Mouse (Mus musculus) neural tube, embryonic 12.5 days (tissue): ENCODE results near the gene Pfkm. TPM values are rescaled to one million over a fixed set of nuclear protein-coding genes. Genes with fewer than 3 reads are reported as not detected.
A peak's percentile ranks its signal among the peaks of the same experiment; 100 is the strongest.

ENCODE experiments used
- ATAC-seq: fragments of 200-750 bp; cut with Nextera tagmentation; 2 replicates; pipeline ENCODE4 v1.8.0; 2017; ENCODE audit warnings: low read depth, mild to moderate bottlenecking, moderate TSS enrichment, moderate library complexity; ENCODE audit not compliant: low FRiP score
- H3K27ac ChIP-seq: fragments of 300-500 bp; sonication (generic); 2 replicates; pipeline ENCODE4 v1.5.1; 2016
- H3K27me3 ChIP-seq: fragments of 300-500 bp; sonication (generic); replicated peaks from 2 replicates; pipeline ENCODE4 v1.6.1; 2016; ENCODE audit warnings: mild to moderate bottlenecking
- H3K36me3 ChIP-seq: fragments of 300-500 bp; sonication (generic); 2 replicates; pipeline ENCODE4 v1.6.1; 2016; ENCODE audit warnings: mild to moderate bottlenecking
- H3K4me1 ChIP-seq: fragments of 300-500 bp; sonication (generic); 2 replicates; pipeline ENCODE4 v1.6.1; 2016
- H3K4me2 ChIP-seq: fragments of 300-500 bp; sonication (generic); replicated peaks from 2 replicates; pipeline ENCODE4 v1.6.1; 2016; ENCODE audit warnings: mild to moderate bottlenecking
- H3K4me3 ChIP-seq: fragments of 300-500 bp; sonication (generic); 2 replicates; pipeline ENCODE4 v1.5.1; 2016
- H3K9ac ChIP-seq: fragments of 300-500 bp; sonication (generic); 2 replicates; pipeline ENCODE4 v1.6.1; 2016; ENCODE audit warnings: mild to moderate bottlenecking
- H3K9me3 ChIP-seq: fragments of 300-500 bp; sonication (generic); 2 replicates; pipeline ENCODE4 v1.6.1; 2016; ENCODE audit warnings: mild to moderate bottlenecking
- WGBS: fragments of 180-500 bp; shearing (Covaris S2); methylation state at CpG from one replicate; pipeline ENCODE4 v1.1.7; 2016; 5-methylcytosine and 5-hydroxymethylcytosine counted together
- polyA plus RNA-seq: library from polyadenylated mRNA; unstranded; fragments of >200 nt; fragmentation: Nextera tagmentation; extraction: Ambion mirVana; gene quantifications from 2 replicates; pipeline ENCODE4 v1.2.1, GENCODE M21; 2016

Pfkm gene
- polyA plus RNA-seq, 1 experiment from 2014 or later: 50.4 TPM

DNA sequence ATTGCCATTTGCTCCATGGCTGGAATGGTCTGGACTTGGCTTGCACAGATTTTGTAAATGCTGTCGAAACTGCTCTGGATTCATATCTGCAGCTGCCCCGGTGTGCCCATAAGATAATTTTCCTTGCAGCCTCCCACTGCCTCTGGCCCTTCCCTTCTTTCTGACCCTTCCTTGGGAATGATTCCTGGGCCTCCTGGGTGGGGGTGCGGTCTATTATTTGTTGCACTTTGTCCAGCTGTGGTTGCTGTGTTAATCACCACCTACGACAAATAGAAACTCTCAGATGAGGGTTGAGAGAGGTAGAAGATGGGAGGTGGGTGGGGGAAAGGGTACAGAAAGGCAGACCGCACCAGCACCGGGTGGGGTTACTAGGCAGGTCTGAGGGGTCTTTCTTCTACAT is 14.8 kb downstream of the Pfkm start:
- no peaks in the 10 kb centered on the region for H3K27me3 ChIP-seq
- no peak overlapping the region for H3K4me2 ChIP-seq
- no peak overlapping the region for H3K27ac ChIP-seq
- no peak for ATAC-seq
- H3K9ac ChIP-seq: no peak overlapping the region
- H3K9me3 ChIP-seq: no peaks in the 10 kb centered on the region
- peaks cover 10% of the 10 kb centered on the region; the same call in 1 of the 2 replicates for H3K4me1 ChIP-seq
- H3K4me3 ChIP-seq: no peak overlapping the region
- peaks cover 5% of the 10 kb centered on the region; the same call in 1 of the 2 replicates for H3K36me3 ChIP-seq
- WGBS: 86% methylated on average over 6 of the region's 6 CpGs

DNA sequence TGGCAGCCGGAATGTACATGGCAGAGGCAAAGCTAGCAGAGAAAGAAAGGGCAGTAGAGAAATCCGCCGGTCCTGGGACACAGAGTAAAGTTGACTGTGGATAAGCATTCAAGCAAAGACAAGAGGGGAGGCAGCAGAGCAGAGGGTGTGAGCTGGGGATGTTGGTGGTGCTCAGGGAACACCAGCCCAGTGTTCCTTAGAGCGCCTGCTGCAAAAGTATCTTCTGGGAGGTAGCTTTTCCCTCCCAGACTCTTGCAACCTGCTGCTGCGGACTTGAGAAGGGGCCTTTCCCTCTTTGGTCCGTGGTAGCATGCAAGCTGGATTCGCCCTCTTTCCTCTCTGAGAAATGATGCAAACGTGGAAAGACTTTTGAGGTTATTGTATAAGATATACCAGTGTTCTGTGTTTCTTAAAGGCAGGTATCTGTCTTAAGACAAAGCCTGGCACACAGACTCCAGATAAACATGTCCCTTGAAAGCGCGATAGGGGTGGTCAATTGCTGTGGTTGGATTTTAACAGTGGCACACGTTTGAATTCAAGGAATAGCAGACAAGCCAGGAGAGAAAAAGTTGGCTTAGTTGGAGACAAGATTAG is 15.4 kb downstream of the Pfkm start:
- no peak for ATAC-seq
- WGBS: 47% methylated on average over 11 of the region's 11 CpGs
- Histone ChIP-seq H3K9me3 (no peaks in the 10 kb centered on the region), H3K36me3 (peaks cover 11% of the 10 kb centered on the region; the same call in 1 of the 2 replicates), H3K4me3 (peak overlapping the region; percentile 54), H3K4me2 (peak overlapping the region; percentile 61), H3K9ac (peak overlapping the region; percentile 74), H3K4me1 (peaks cover 10% of the 10 kb centered on the region; the same call in 1 of the 2 replicates), H3K27me3 (no peaks in the 10 kb centered on the region), H3K27ac (no peak overlapping the region)

DNA sequence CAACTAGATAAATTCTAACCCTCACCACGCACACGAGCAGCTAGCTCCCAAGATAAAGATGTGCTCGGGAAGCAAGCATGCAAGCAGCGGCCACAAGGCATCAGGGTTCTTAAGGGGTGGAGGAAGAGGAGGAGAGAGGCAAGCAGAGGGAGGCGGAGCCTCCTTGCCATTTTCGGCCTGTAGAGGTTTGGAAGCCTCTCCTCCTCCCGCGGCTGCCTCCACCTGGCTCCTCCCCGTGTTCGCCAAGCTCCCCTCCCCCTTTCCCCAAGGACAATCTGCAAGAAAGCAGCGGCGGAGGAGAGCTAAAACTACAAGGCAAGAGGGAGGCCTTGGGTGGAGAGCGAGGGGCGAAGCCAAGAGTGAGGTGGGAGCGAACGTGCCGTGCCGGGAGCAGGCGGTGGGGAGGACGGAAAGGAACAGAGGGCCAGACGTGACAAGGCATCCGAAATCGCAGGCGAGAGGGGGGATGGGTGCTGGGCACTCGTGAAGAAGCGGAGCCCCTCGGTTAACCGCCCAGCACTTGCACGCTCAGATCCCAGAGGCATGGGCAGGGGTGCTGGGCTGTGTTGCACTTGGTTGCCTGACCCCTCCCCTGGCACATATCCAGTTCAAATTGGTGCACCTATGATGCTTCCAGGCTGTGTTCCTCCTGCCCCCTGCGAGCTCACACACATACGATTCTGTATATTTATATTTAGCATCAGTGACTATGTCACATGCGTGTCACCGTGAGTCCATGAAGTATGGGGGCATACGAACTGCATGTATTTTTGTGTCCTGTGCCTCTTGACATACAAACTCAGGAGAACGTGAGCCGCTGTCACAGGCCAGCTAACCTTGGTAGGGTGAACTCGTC is 16.1 kb downstream of the Pfkm start:
- peak overlapping the region; percentile 54 for H3K4me3 ChIP-seq
- H3K27me3 ChIP-seq: no peaks in the 10 kb centered on the region
- H3K36me3 ChIP-seq: peaks cover 11% of the 10 kb centered on the region; the same call in 1 of the 2 replicates
- H3K4me2 ChIP-seq: peak overlapping the region; percentile 61
- 4% methylated on average over 37 of the region's 37 CpGs for WGBS
- H3K9me3 ChIP-seq: no peaks in the 10 kb centered on the region
- peak overlapping the region; percentile 23; the same call in 1 of the 2 replicates for H3K27ac ChIP-seq
- H3K9ac ChIP-seq: peak overlapping the region; percentile 74
- ATAC-seq: peak; percentile 90
- H3K4me1 ChIP-seq: peaks cover 10% of the 10 kb centered on the region; the same call in 1 of the 2 replicates

GRCm38 (mm10) chr15:98111791-98112190 is 19.4 kb downstream of the Pfkm start:
- peaks cover 22% of the 10 kb centered on the region for H3K36me3 ChIP-seq
- ATAC-seq: no peak
- 84% methylated on average over 5 of the region's 5 CpGs for WGBS
- no peak overlapping the region for H3K27ac ChIP-seq
- H3K4me1 ChIP-seq: peaks cover 10% of the 10 kb centered on the region; the same call in 1 of the 2 replicates
- H3K4me2 ChIP-seq: no peak overlapping the region
- no peaks in the 10 kb centered on the region for H3K9me3 ChIP-seq
- no peaks in the 10 kb centered on the region for H3K27me3 ChIP-seq
- H3K9ac ChIP-seq: no peak overlapping the region
- H3K4me3 ChIP-seq: no peak overlapping the region

- Histone ChIP-seq H3K4me2 (no peak overlapping the region), H3K36me3 (peaks cover 33% of the 10 kb centered on the region), H3K27me3 (no peaks in the 10 kb centered on the region), H3K4me3 (no peak overlapping the region), H3K4me1 (no peaks in the 10 kb centered on the region), H3K27ac (no peak overlapping the region), H3K9me3 (no peaks in the 10 kb centered on the region), H3K9ac (no peak overlapping the region)
- 81% methylated on average over 10 of the region's 10 CpGs for WGBS
- ATAC-seq: no peak
Measured at GRCm38 (mm10) chr15:98114098-98114851, 21.9 kb downstream of the Pfkm start.

GRCm38 (mm10) chr15:98114852-98115778 is 22.7 kb downstream of the Pfkm start:
- ATAC-seq: no peak
- no peaks in the 10 kb centered on the region for H3K9me3 ChIP-seq
- H3K27me3 ChIP-seq: no peaks in the 10 kb centered on the region
- peaks cover 39% of the 10 kb centered on the region for H3K36me3 ChIP-seq
- H3K27ac ChIP-seq: no peak overlapping the region
- no peak overlapping the region for H3K4me2 ChIP-seq
- 90% methylated on average over 10 of the region's 10 CpGs for whole genome bisulfite sequencing
- H3K4me3 ChIP-seq: no peak overlapping the region
- 0 out of 2 replicates have a peak overlapping the region, but pooled peaks have one; percentile 17 for H3K9ac ChIP-seq
- no peaks in the 10 kb centered on the region for H3K4me1 ChIP-seq

DNA sequence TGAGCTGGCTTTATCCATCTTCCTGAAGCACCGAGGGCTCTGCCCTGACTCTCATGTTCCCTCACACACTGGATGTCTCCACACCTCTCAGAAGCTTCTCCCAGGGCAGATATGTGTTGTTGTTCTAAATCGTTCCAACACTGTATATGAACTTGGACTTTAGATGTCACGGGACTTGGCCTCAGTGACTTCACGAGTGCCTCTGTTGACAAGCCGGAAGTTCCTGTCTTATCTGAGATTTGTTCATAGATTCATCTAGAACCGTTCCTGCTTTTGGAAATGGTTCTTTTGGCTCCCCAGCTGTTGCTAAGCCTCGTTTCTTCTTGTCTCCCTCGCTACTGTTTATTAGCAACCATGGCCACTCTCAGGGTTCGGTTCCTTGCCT is 23.4 kb downstream of the Pfkm start:
- ATAC-seq: no peak
- Histone ChIP-seq H3K4me2 (no peak overlapping the region), H3K4me3 (no peak overlapping the region), H3K9ac (no peak overlapping the region), H3K27me3 (no peaks in the 10 kb centered on the region), H3K36me3 (peaks cover 46% of the 10 kb centered on the region), H3K9me3 (no peaks in the 10 kb centered on the region), H3K27ac (no peak overlapping the region), H3K4me1 (no peaks in the 10 kb centered on the region)
- WGBS: 91% methylated on average over 9 of the region's 9 CpGs

DNA sequence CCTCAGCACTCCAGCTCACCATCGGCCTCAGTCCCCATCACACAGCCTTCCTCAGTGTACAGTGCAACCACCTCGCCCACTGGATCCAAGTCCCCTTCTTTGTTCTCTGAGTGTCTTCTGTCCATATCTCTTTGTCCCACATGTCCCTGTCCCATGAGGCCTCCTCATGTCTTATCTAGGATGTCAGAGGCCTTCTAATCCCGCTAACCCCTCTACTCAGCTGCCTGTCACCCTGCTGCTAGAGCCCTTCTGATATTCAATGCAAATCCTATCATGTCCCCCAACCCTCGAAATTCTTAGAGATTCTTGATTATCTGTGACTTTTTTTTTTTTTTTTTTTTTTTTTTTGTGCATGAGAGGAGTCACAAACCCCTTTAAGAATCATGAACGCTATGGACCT is 23.9 kb downstream of the Pfkm start:
- Histone ChIP-seq H3K36me3 (peaks cover 51% of the 10 kb centered on the region), H3K9me3 (no peaks in the 10 kb centered on the region), H3K27me3 (no peaks in the 10 kb centered on the region), H3K4me3 (no peak overlapping the region), H3K4me1 (no peaks in the 10 kb centered on the region), H3K9ac (no peak overlapping the region), H3K4me2 (no peak overlapping the region), H3K27ac (no peak overlapping the region)
- WGBS: 90% methylated on average over 5 of the region's 5 CpGs
- no peak for ATAC-seq

GRCm38 (mm10) chr15:98119363-98119762 is 27.0 kb downstream of the Pfkm start:
- no peak overlapping the region for H3K4me2 ChIP-seq
- H3K36me3 ChIP-seq: peaks cover 67% of the 10 kb centered on the region
- H3K4me3 ChIP-seq: no peak overlapping the region
- no peaks in the 10 kb centered on the region for H3K9me3 ChIP-seq
- ATAC-seq: no peak
- H3K9ac ChIP-seq: no peak overlapping the region
- H3K4me1 ChIP-seq: no peaks in the 10 kb centered on the region
- 74% methylated on average over 12 of the region's 12 CpGs for WGBS
- H3K27ac ChIP-seq: no peak overlapping the region
- no peaks in the 10 kb centered on the region for H3K27me3 ChIP-seq

DNA sequence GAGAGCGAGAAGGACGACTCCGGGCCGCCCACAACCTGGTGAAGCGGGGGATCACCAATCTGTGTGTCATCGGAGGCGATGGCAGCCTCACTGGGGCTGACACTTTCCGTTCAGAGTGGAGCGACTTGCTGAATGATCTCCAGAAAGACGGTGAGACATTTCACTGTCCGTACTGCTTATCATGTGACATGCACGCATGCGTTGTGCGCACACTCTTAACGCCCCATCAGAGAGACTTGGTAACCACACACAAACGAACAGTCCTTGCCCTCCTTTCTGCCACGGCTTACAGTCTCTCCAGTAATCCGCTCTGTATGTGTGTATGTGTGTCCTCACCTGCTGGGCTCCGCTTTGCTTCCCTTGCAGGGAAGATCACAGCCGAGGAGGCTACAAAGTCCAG is 28.4 kb downstream of the Pfkm start:
- no peaks in the 10 kb centered on the region for H3K27me3 ChIP-seq
- H3K9me3 ChIP-seq: no peaks in the 10 kb centered on the region
- H3K4me1 ChIP-seq: no peaks in the 10 kb centered on the region
- ATAC-seq: no peak
- H3K4me3 ChIP-seq: no peak overlapping the region
- no peak overlapping the region for H3K27ac ChIP-seq
- WGBS: 94% methylated on average over 20 of the region's 20 CpGs
- H3K36me3 ChIP-seq: peaks cover 72% of the 10 kb centered on the region
- H3K4me2 ChIP-seq: no peak overlapping the region
- no peak overlapping the region for H3K9ac ChIP-seq

- no peak overlapping the region for H3K4me2 ChIP-seq
- no peak overlapping the region for H3K9ac ChIP-seq
- H3K9me3 ChIP-seq: no peaks in the 10 kb centered on the region
- H3K27me3 ChIP-seq: no peaks in the 10 kb centered on the region
- ATAC-seq: no peak
- no peak overlapping the region for H3K4me3 ChIP-seq
- WGBS: 94% methylated on average over 4 of the region's 4 CpGs
- H3K27ac ChIP-seq: no peak overlapping the region
- peaks cover 72% of the 10 kb centered on the region for H3K36me3 ChIP-seq
- no peaks in the 10 kb centered on the region for H3K4me1 ChIP-seq
Measured at GRCm38 (mm10) chr15:98131001-98131400, 38.6 kb downstream of the Pfkm start.
